Comparison of ENCODE assay signal across 8 mouse cellular contexts in genomic region chr7:41599034-41599813, GRCm38 (mm10). TPM values are rescaled to one million over a fixed set of nuclear protein-coding genes. Genes with fewer than 3 reads are reported as not detected.
A peak's percentile ranks its signal among the peaks of the same experiment; 100 is the strongest.
DNase-seq lines count a peak whose midpoint lies in the region; ATAC-seq and TF ChIP-seq lines count a peak whose summit lies in the region.

Gene 2610021A01Rik, plus strand, starts transcription at chr7:41599230.

- in situ Hi-C loops in CH12.LX (cut with MboI; ENCODE audit: low pct_ligation_motif_present, low pct_unique_long_range_greater_than_20kb, low sequenced_read_pairs): no loop called here

- H3K4me1 ChIP-seq in CH12.LX (ENCODE audit: control insufficient read depth in 1 of 2, insufficient read depth in 2 of 2): peaks cover 3 to 16% of the 10 kb centered on the region in 2 experiments
- H3K4me1 ChIP-seq in forebrain, embryonic 11.5 days (replicated peaks; ENCODE audit: control insufficient read depth, insufficient read depth, low read length): no peaks in the 10 kb centered on the region
- peaks cover 6% of the 10 kb centered on the region for H3K4me1 ChIP-seq in heart, embryonic 16.5 days (ENCODE audit: control insufficient read depth, insufficient read depth, low read length)
- peaks cover 9% of the 10 kb centered on the region for H3K4me1 ChIP-seq in liver, embryonic 15.5 days (replicated peaks)
- peaks cover 6% of the 10 kb centered on the region for H3K4me1 ChIP-seq in neural tube, embryonic 12.5 days

- TF ChIP-seq CTCF in CH12.LX (conservative IDR thresholded peaks at IDR 0.05 in 1 of 2, IDR thresholded peaks at IDR 0.05 in 1 of 2; ENCODE audit: low read depth in 2 of 2, low read length in 2 of 2): no peak

- peak; percentile 92 for DNase-seq in CH12.LX (ENCODE audit: extremely low read depth)
- DNase-seq in c-Kit-positive CD71-positive TER-119-negative erythroid progenitor cells, embryonic 14.5 days (ENCODE audit: low read depth): peak; percentile 86
- DNase-seq in forebrain, embryonic 11.5 days (ENCODE audit: low spot score): peak; percentile 91
- peak; percentile 95 to 97 for DNase-seq in kidney, postnatal 36 days
- DNase-seq in telencephalon, adult 2 months (ENCODE audit: low read depth, low spot score): peak; percentile 94

- TF ChIP-seq POLR2A in CH12.LX (IDR thresholded peaks at IDR 0.05; ENCODE audit: low read depth, low read length): peak; percentile 79

- TF ChIP-seq EP300 in CH12.LX (IDR thresholded peaks at IDR 0.05; ENCODE audit: low read length): no peak

- H3K9ac ChIP-seq in CH12.LX (ENCODE audit: insufficient read depth, low read depth): peak within 1 kb of the TSS; percentile 89
- H3K9ac ChIP-seq in forebrain, embryonic 11.5 days (ENCODE audit: low read length): peak within 1 kb of the TSS; percentile 60
- peak within 1 kb of the TSS; percentile 77 for H3K9ac ChIP-seq in heart, embryonic 16.5 days (ENCODE audit: low read length)
- H3K9ac ChIP-seq in liver, embryonic 15.5 days: peak within 1 kb of the TSS; percentile 62
- peak within 1 kb of the TSS; percentile 63 for H3K9ac ChIP-seq in neural tube, embryonic 12.5 days

- no peak for TF ChIP-seq RAD21 in CH12.LX (IDR thresholded peaks at IDR 0.05; ENCODE audit: low read depth, low read length)

- no peaks in the 10 kb centered on the region for H3K9me3 ChIP-seq in CH12.LX (replicated peaks; ENCODE audit: low read length)
- H3K9me3 ChIP-seq in forebrain, embryonic 11.5 days (ENCODE audit: control insufficient read depth, low read length): no peaks in the 10 kb centered on the region
- H3K9me3 ChIP-seq in heart, embryonic 16.5 days (replicated peaks; ENCODE audit: control insufficient read depth, low read length): no peaks in the 10 kb centered on the region
- H3K9me3 ChIP-seq in liver, embryonic 15.5 days (replicated peaks): no peaks in the 10 kb centered on the region
- no peaks in the 10 kb centered on the region for H3K9me3 ChIP-seq in neural tube, embryonic 12.5 days

- peak within 1 kb of the TSS; percentile 99 for H3K4me2 ChIP-seq in CH12.LX (ENCODE audit: insufficient read depth, low read depth, poor library complexity, severe bottlenecking)
- H3K4me2 ChIP-seq in forebrain, embryonic 11.5 days (ENCODE audit: low read depth, low read length, severe bottlenecking): peak within 1 kb of the TSS; percentile 70
- H3K4me2 ChIP-seq in heart, embryonic 16.5 days (ENCODE audit: low read depth, low read length): peak within 1 kb of the TSS; percentile 84
- H3K4me2 ChIP-seq in liver, embryonic 15.5 days: peak within 1 kb of the TSS; percentile 68
- H3K4me2 ChIP-seq in neural tube, embryonic 12.5 days (replicated peaks): peak within 1 kb of the TSS; percentile 72

- WGBS in forebrain, embryonic 11.5 days: under 1% methylated on average over 41 of the region's 41 CpGs
- WGBS in heart, embryonic 16.5 days: under 1% methylated on average over 41 of the region's 41 CpGs
- WGBS in liver, embryonic 15.5 days (ENCODE audit: insufficient replicate concordance): under 1% methylated on average over 41 of the region's 41 CpGs
- WGBS in neural tube, embryonic 12.5 days: under 1% methylated on average over 41 of the region's 41 CpGs

- no peaks in the 10 kb centered on the region for H3K27me3 ChIP-seq in CH12.LX (replicated peaks)
- no peaks in the 10 kb centered on the region for H3K27me3 ChIP-seq in forebrain, embryonic 11.5 days (ENCODE audit: control insufficient read depth, insufficient read depth, low read length)
- no peaks in the 10 kb centered on the region for H3K27me3 ChIP-seq in heart, embryonic 16.5 days (ENCODE audit: control insufficient read depth, insufficient read depth, low read length)
- H3K27me3 ChIP-seq in liver, embryonic 15.5 days: no peaks in the 10 kb centered on the region
- H3K27me3 ChIP-seq in neural tube, embryonic 12.5 days (replicated peaks): no peaks in the 10 kb centered on the region

- H3K36me3 ChIP-seq in CH12.LX (replicated peaks in 1 of 2; ENCODE audit: control insufficient read depth in 1 of 2, insufficient read depth in 1 of 2, low read length in 1 of 2): peaks cover 0 to 13% of the 10 kb centered on the region in 2 experiments
- no peaks in the 10 kb centered on the region for H3K36me3 ChIP-seq in forebrain, embryonic 11.5 days (ENCODE audit: control insufficient read depth, insufficient read depth, low read length)
- no peaks in the 10 kb centered on the region for H3K36me3 ChIP-seq in heart, embryonic 16.5 days (ENCODE audit: control insufficient read depth, insufficient read depth)
- H3K36me3 ChIP-seq in liver, embryonic 15.5 days (replicated peaks): no peaks in the 10 kb centered on the region
- H3K36me3 ChIP-seq in neural tube, embryonic 12.5 days: no peaks in the 10 kb centered on the region; the same call in 1 of the 2 replicates

- peak within 1 kb of the TSS; percentile 70 to 93 (median 91) for H3K4me3 ChIP-seq in CH12.LX (replicated peaks in 1 of 3; ENCODE audit: low read depth in 2 of 3, low read length in 2 of 3, poor library complexity in 1 of 3)
- peak within 1 kb of the TSS; percentile 57 for H3K4me3 ChIP-seq in forebrain, embryonic 11.5 days (ENCODE audit: low read depth, low read length)
- H3K4me3 ChIP-seq in heart, embryonic 16.5 days (ENCODE audit: low read length): peak within 1 kb of the TSS; percentile 78
- H3K4me3 ChIP-seq in liver, embryonic 15.5 days (replicated peaks): peak within 1 kb of the TSS; percentile 70
- peak within 1 kb of the TSS; percentile 57 for H3K4me3 ChIP-seq in neural tube, embryonic 12.5 days

- H3K27ac ChIP-seq in CH12.LX (ENCODE audit: insufficient read depth, low read depth): peak within 1 kb of the TSS; percentile 34; the same call in 1 of the 2 replicates
- no peak within 1 kb of the TSS for H3K27ac ChIP-seq in forebrain, embryonic 11.5 days (ENCODE audit: low read depth, low read length)
- peak within 1 kb of the TSS; percentile 58 for H3K27ac ChIP-seq in heart, embryonic 16.5 days (ENCODE audit: low read length)
- H3K27ac ChIP-seq in liver, embryonic 15.5 days (replicated peaks): peak within 1 kb of the TSS; percentile 71
- H3K27ac ChIP-seq in neural tube, embryonic 12.5 days: no peak within 1 kb of the TSS

- H3K79me2 ChIP-seq in CH12.LX (replicated peaks; ENCODE audit: control insufficient read depth, extremely low read depth, insufficient read depth, poor library complexity, severe bottlenecking): peaks cover 30% of the 10 kb centered on the region

- ATAC-seq in forebrain, embryonic 11.5 days (replicated peaks; ENCODE audit: low FRiP score): peak; percentile 98
- peak; percentile 96 for ATAC-seq in heart, embryonic 16.5 days (replicated peaks; ENCODE audit: extremely low read depth, insufficient read depth, low FRiP score)
- peak; percentile 96 for ATAC-seq in liver, embryonic 15.5 days (ENCODE audit: insufficient read depth)
- peak; percentile 98 for ATAC-seq in neural tube, embryonic 12.5 days (ENCODE audit: low FRiP score, low read depth)

- dilution Hi-C loops in CH12.LX (cut with MboI; ENCODE audit: extremely low pct_ligation_motif_present, extremely low pct_unique_long_range_greater_than_20kb, low sequenced_read_pairs): no loop called here

TF ChIP-seq in CH12.LX, 34 proteins besides CTCF, POLR2A, EP300 and RAD21 (continues in another document):
- TF ChIP-seq JUND (conservative IDR thresholded peaks at IDR 0.05; ENCODE audit: low read depth, low read length) (no peak), ZNF384 (IDR thresholded peaks at IDR 0.05; ENCODE audit: low read depth, low read length) (no peak), IRF4 (IDR thresholded peaks at IDR 0.05; ENCODE audit: low read depth, low read length) (no peak), CHD1 (IDR thresholded peaks at IDR 0.05; ENCODE audit: low read depth, low read length) (no peak), ZMIZ1 (IDR thresholded peaks at IDR 0.05; ENCODE audit: low read depth, low read length) (0 out of 2 replicates have a peak, but pooled peaks have one; percentile 57), RCOR1 (conservative IDR thresholded peaks at IDR 0.05; ENCODE audit: low read depth, low read length) (no peak), MAFK (IDR thresholded peaks at IDR 0.05; ENCODE audit: insufficient replicate concordance, low read length) (no peak), KAT2A (IDR thresholded peaks at IDR 0.05; ENCODE audit: insufficient replicate concordance, low read length) (peak; percentile 73; the same call in 1 of the 2 replicates), POLR2AphosphoS2 (IDR thresholded peaks at IDR 0.05; ENCODE audit: low read depth, low read length) (peak; percentile 67; the same call in 1 of the 2 replicates), NRF1 (IDR thresholded peaks at IDR 0.05; ENCODE audit: low read depth, low read length) (peak; percentile 86), USF2 (conservative IDR thresholded peaks at IDR 0.05; ENCODE audit: low read depth, low read length) (no peak), MYC (IDR thresholded peaks at IDR 0.05; ENCODE audit: low read depth, low read length) (peak; percentile 83), JUN (IDR thresholded peaks at IDR 0.05; ENCODE audit: insufficient read depth, low read depth, low read length) (no peak), SMC3 (IDR thresholded peaks at IDR 0.05; ENCODE audit: low read depth, low read length) (no peak), MXI1 (IDR thresholded peaks at IDR 0.05; ENCODE audit: low read depth, low read length) (peak; percentile 90), HCFC1 (IDR thresholded peaks at IDR 0.05; ENCODE audit: low read depth, low read length) (peak; percentile 81), ELF1 (IDR thresholded peaks at IDR 0.05; ENCODE audit: low read depth, low read length) (peak; percentile 82), CHD2 (IDR thresholded peaks at IDR 0.05; ENCODE audit: low read length) (no peak), NELFE (IDR thresholded peaks at IDR 0.05; ENCODE audit: low read depth, low read length) (peak; percentile 57), GABPA (IDR thresholded peaks at IDR 0.05; ENCODE audit: insufficient replicate concordance, low read depth, low read length) (no peak), MAZ (IDR thresholded peaks at IDR 0.05; ENCODE audit: low read depth, low read length) (no peak), BHLHE40 (IDR thresholded peaks at IDR 0.05; ENCODE audit: low read depth, low read length) (0 out of 2 replicates have a peak, but pooled peaks have one; percentile 16), SIN3A (IDR thresholded peaks at IDR 0.05; ENCODE audit: low read length) (peak; percentile 67), E2F4 (IDR thresholded peaks at IDR 0.05; ENCODE audit: insufficient replicate concordance, low read depth, low read length) (peak; percentile 69; the same call in 1 of the 2 replicates)

RNA-seq across cellular contexts. Expression of gene 2610021A01Rik, which starts in this region (rescaled TPM):
- total RNA-seq in CH12.LX (2012; rRNA removed): 18.2 and 20.5 TPM in 2 replicates
- 27.9 and 38.3 TPM in 2 replicates for total RNA-seq in CH12.LX (2014; rRNA removed)
- polyA plus RNA-seq in CH12.LX (2012; ENCODE audit: insufficient read length, low read depth): 14.1 and 17.3 TPM in 2 replicates
- polyA plus RNA-seq in forebrain, embryonic 11.5 days (2014; fragmentation: Nextera tagmentation; extraction: Ambion mirVana): 19.0 and 19.2 TPM in 2 replicates
- 6.9 and 7.3 TPM in 2 replicates for polyA plus RNA-seq in heart, embryonic 16.5 days (2015; fragmentation: Nextera tagmentation; extraction: Ambion mirVana)
- 3.2 and 4.2 TPM in 2 replicates for polyA plus RNA-seq in liver, embryonic 15.5 days (2015; fragmentation: Nextera tagmentation; extraction: Ambion mirVana)
- polyA plus RNA-seq in neural tube, embryonic 12.5 days (2016; fragmentation: Nextera tagmentation; extraction: Ambion mirVana): 12.2 and 15.6 TPM in 2 replicates

Comparison
In these comparisons a context has a peak if more than half of its experiments do, and no peak if none do; other contexts are left out.
1. H3K27ac ChIP-seq: peak in CH12.LX (single experiment), heart, embryonic 16.5 days (single experiment) and liver, embryonic 15.5 days (single experiment); none in forebrain, embryonic 11.5 days (single experiment) and neural tube, embryonic 12.5 days (single experiment).
2. Peak in every context shown above with its lines, with median percentiles within 50 percentile points of each other: DNase-seq, H3K4me2 ChIP-seq, H3K4me3 ChIP-seq, H3K9ac ChIP-seq and ATAC-seq.